Mouse (Mus musculus) myocyte (in vitro differentiated cells): ENCODE data around the gene Trnt1. TPM values are rescaled to one million over a fixed set of nuclear protein-coding genes. Genes with fewer than 3 reads are reported as not detected.

Source experiments
- H3K27me3 ChIP-seq: one replicate; pipeline ENCODE4 v1.6.1; 2011; ENCODE audit not compliant: control insufficient read depth, insufficient read depth, insufficient read length
- H3K36me3 ChIP-seq: one replicate; pipeline ENCODE4 v1.6.1; 2011; ENCODE audit not compliant: control insufficient read depth, insufficient read depth
- H3K4me2 ChIP-seq: one replicate; pipeline ENCODE4 v1.6.1; 2011; ENCODE audit warnings: low read depth, control low read depth
- H3K4me3 ChIP-seq: one replicate; pipeline ENCODE4 v1.5.1; 2011; ENCODE audit warnings: mild to moderate bottlenecking, control low read depth, moderate library complexity
- H3K79me2 ChIP-seq: one replicate; pipeline ENCODE4 v1.6.1; 2011; ENCODE audit not compliant: control insufficient read depth, insufficient read depth
- H3ac ChIP-seq: one replicate; pipeline ENCODE4 v1.6.1; 2011; ENCODE audit not compliant: control insufficient read depth, insufficient read length
- CEBPB ChIP-seq: IDR thresholded peaks from 2 replicates; pipeline ENCODE4 v1.6.1; 2011; ENCODE audit warnings: mild to moderate bottlenecking, moderate library complexity; ENCODE audit not compliant: poor library complexity, insufficient read depth, severe bottlenecking
- E2F4 ChIP-seq: IDR thresholded peaks from one replicate; pipeline ENCODE4 v1.6.1; 2011; ENCODE audit warnings: mild to moderate bottlenecking, control low read depth, moderate library complexity; ENCODE audit not compliant: insufficient read depth
- MAX ChIP-seq: IDR thresholded peaks from one replicate; pipeline ENCODE4 v1.6.1; 2011; ENCODE audit warnings: low read depth, mild to moderate bottlenecking, control low read depth
- MYOD1 ChIP-seq, 3 experiments: IDR thresholded peaks; one replicate each; pipeline ENCODE4 v1.6.1; 2011; ENCODE audit warnings: control low read depth in 2 of 3, low read depth in 2 of 3, mild to moderate bottlenecking in 2 of 3, moderate library complexity in 1 of 3; ENCODE audit not compliant: insufficient read length in 2 of 3, control insufficient read depth in 1 of 3
- MYOG ChIP-seq, 3 experiments: IDR thresholded peaks; one replicate each; pipeline ENCODE4 v1.6.1; 2011; ENCODE audit warnings: control low read depth in 2 of 3, low read depth in 2 of 3, mild to moderate bottlenecking in 2 of 3; ENCODE audit not compliant: insufficient read length in 2 of 3, control insufficient read depth in 1 of 3, insufficient read depth in 1 of 3
- POLR2A ChIP-seq: IDR thresholded peaks from one replicate; pipeline ENCODE4 v1.6.1; 2011; ENCODE audit warnings: low read depth, mild to moderate bottlenecking, control low read depth, moderate library complexity; ENCODE audit not compliant: insufficient read length
- POLR2AphosphoS2 ChIP-seq: IDR thresholded peaks from one replicate; pipeline ENCODE4 v1.6.1; 2011; ENCODE audit warnings: low read depth, control low read depth; ENCODE audit not compliant: insufficient read length
- REST ChIP-seq: IDR thresholded peaks from one replicate; pipeline ENCODE4 v1.6.1; 2011; ENCODE audit warnings: mild to moderate bottlenecking, control low read depth, moderate library complexity; ENCODE audit not compliant: insufficient read depth, insufficient read length
- SRF ChIP-seq: IDR thresholded peaks from one replicate; pipeline ENCODE4 v1.6.1; 2011; ENCODE audit warnings: low read depth; ENCODE audit not compliant: control insufficient read depth, insufficient read length
- TCF12 ChIP-seq: IDR thresholded peaks from one replicate; pipeline ENCODE4 v1.6.1; 2011; ENCODE audit warnings: mild to moderate bottlenecking, control low read depth; ENCODE audit not compliant: poor library complexity, insufficient read depth, severe bottlenecking
- TCF3 ChIP-seq: IDR thresholded peaks from one replicate; pipeline ENCODE4 v1.6.1; 2011; ENCODE audit warnings: low read depth, control low read depth; ENCODE audit not compliant: insufficient read length
- USF1 ChIP-seq: IDR thresholded peaks from one replicate; pipeline ENCODE4 v1.6.1; 2011; ENCODE audit warnings: low read depth, mild to moderate bottlenecking, control low read depth, moderate library complexity
- polyA plus RNA-seq: library from polyadenylated mRNA; unstranded; fragments of >200 nt; fragmentation: generic; extraction: Trizol; gene quantifications from one replicate; pipeline ENCODE4 v1.2.1, GENCODE M21; 2012; ENCODE audit warnings: missing spikeins

Trnt1 gene
- polyA plus RNA-seq, 1 experiment = 14.0 TPM

GRCm38 (mm10) chr6:106819246-106819645 lies 50.3 kb downstream of the Trnt1 start:
- H3ac ChIP-seq = no peak overlapping the region
- TF ChIP-seq MAX = no peak
- TF ChIP-seq REST = no peak
- no peak for TF ChIP-seq TCF12
- no peak for TF ChIP-seq MYOD1 (IDR thresholded peaks at IDR 0.05; ENCODE audit: control insufficient read depth in 1 of 3, insufficient read length in 2 of 3, low read depth in 2 of 3)
- no peak for TF ChIP-seq USF1
- TF ChIP-seq TCF3 = no peak
- TF ChIP-seq MYOG (IDR thresholded peaks at IDR 0.05; ENCODE audit: control insufficient read depth in 1 of 3, insufficient read depth in 1 of 3, insufficient read length in 2 of 3, low read depth in 2 of 3) = no peak
- no peak for TF ChIP-seq POLR2A
- TF ChIP-seq POLR2AphosphoS2 = no peak
- no peak for TF ChIP-seq E2F4
- TF ChIP-seq SRF = no peak
- TF ChIP-seq CEBPB = no peak
- H3K27me3 ChIP-seq = no peaks in the 10 kb centered on the region
- no peak overlapping the region for H3K4me3 ChIP-seq
- no peaks in the 10 kb centered on the region for H3K36me3 ChIP-seq
- no peak overlapping the region for H3K4me2 ChIP-seq
- H3K79me2 ChIP-seq = no peaks in the 10 kb centered on the region

- no peaks in the 10 kb centered on the region for H3K79me2 ChIP-seq
- H3ac ChIP-seq = no peak overlapping the region
- H3K27me3 ChIP-seq = no peaks in the 10 kb centered on the region
- TF ChIP-seq POLR2A (no peak), MYOG (IDR thresholded peaks at IDR 0.05; ENCODE audit: control insufficient read depth in 1 of 3, insufficient read depth in 1 of 3, insufficient read length in 2 of 3, low read depth in 2 of 3) (no peak), USF1 (no peak), MYOD1 (IDR thresholded peaks at IDR 0.05; ENCODE audit: control insufficient read depth in 1 of 3, insufficient read length in 2 of 3, low read depth in 2 of 3) (no peak), SRF (no peak), TCF12 (no peak), TCF3 (no peak), E2F4 (no peak), MAX (no peak), POLR2AphosphoS2 (no peak), CEBPB (no peak)
- H3K4me2 ChIP-seq = no peak overlapping the region
- no peaks in the 10 kb centered on the region for H3K36me3 ChIP-seq
- no peak overlapping the region for H3K4me3 ChIP-seq
Observed at GRCm38 (mm10) chr6:106819906-106820305, 51.0 kb downstream of the Trnt1 start.

- Histone ChIP-seq H3K79me2 (no peaks in the 10 kb centered on the region), H3K4me2 (no peak overlapping the region), H3ac (no peak overlapping the region), H3K27me3 (no peaks in the 10 kb centered on the region), H3K4me3 (no peak overlapping the region), H3K36me3 (no peaks in the 10 kb centered on the region)
- TF ChIP-seq TCF3 (no peak), USF1 (no peak), MYOD1 (IDR thresholded peaks at IDR 0.05; ENCODE audit: control insufficient read depth in 1 of 3, insufficient read length in 2 of 3, low read depth in 2 of 3) (no peak), E2F4 (no peak), POLR2AphosphoS2 (no peak), REST (no peak), SRF (no peak), CEBPB (no peak), MAX (no peak), TCF12 (no peak), POLR2A (no peak), MYOG (IDR thresholded peaks at IDR 0.05; ENCODE audit: control insufficient read depth in 1 of 3, insufficient read depth in 1 of 3, insufficient read length in 2 of 3, low read depth in 2 of 3) (no peak)
Observed at GRCm38 (mm10) chr6:106820566-106820965, 51.6 kb downstream of the Trnt1 start.

GRCm38 (mm10) chr6:106822329-106822728 lies 53.4 kb downstream of the Trnt1 start:
- Histone ChIP-seq H3K36me3 (no peaks in the 10 kb centered on the region), H3ac (no peak overlapping the region), H3K27me3 (no peaks in the 10 kb centered on the region), H3K4me2 (no peak overlapping the region), H3K4me3 (no peak overlapping the region), H3K79me2 (no peaks in the 10 kb centered on the region)
- no peak for TF ChIP-seq USF1
- no peak for TF ChIP-seq E2F4
- no peak for TF ChIP-seq MYOD1 (IDR thresholded peaks at IDR 0.05; ENCODE audit: control insufficient read depth in 1 of 3, insufficient read length in 2 of 3, low read depth in 2 of 3)
- TF ChIP-seq SRF = no peak
- no peak for TF ChIP-seq MAX
- TF ChIP-seq CEBPB = no peak
- TF ChIP-seq TCF12 = no peak
- TF ChIP-seq POLR2AphosphoS2 = no peak
- TF ChIP-seq POLR2A = no peak
- no peak for TF ChIP-seq TCF3
- TF ChIP-seq REST = no peak
- TF ChIP-seq MYOG (IDR thresholded peaks at IDR 0.05; ENCODE audit: control insufficient read depth in 1 of 3, insufficient read depth in 1 of 3, insufficient read length in 2 of 3, low read depth in 2 of 3) = no peak

Other genes starting within 250 kb of the Trnt1 start
- gene Il5ra, start 20.1 kb upstream of the Trnt1 start, polyA plus RNA-seq = not detected
- gene Crbn, start 31.0 kb downstream of the Trnt1 start, polyA plus RNA-seq = 14.9 TPM